Mouse (Mus musculus): ENCODE data around the gene Mipep.

Mipep gene

DNA sequence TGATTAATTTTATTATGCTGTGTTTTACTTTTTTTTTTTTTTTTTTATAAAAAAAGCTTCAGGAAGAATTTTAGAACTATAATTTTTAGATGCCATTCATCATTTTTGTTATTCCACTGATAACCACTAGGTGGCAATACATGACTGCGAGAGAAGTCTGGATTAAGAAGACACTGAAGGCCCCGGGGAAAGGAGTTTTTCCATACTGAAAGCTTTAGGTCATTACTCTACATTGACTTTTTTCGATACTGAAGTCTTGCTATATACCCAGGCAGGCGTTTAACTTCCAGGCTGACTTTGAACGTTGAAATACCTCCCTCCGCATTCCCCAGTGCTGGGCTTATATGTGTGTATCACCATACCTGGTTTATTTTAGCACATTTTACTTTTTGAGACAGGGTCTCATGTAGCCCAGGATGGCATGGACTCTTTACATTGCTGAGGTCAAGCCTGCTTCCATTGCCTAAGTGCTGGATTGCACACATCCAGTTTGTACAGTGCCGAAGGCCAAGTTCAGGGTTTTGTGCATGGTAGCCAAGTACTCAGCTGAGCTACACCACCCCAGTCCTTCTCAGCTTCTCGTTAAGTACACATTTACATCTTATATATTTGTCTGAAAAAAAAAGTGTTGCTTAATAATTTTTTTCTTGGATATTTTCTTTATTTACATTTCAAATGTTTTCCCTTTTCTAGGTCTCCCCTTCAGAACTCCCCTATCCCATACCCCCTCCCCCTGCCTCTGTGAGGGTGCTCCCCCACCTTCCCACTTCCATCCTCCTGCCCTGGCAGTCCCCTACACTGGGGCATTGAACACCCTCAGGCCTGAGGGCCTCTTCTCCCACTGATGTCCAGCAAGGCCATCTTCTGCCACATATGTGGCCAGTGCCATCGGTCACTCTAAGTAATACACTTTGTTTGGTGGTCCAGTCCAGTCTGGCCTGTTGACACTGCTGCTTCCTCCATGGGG lies 15.7 kb downstream of the Mipep start:
- DNase-seq (ENCODE audit: extremely low spot score, low read depth, low spot score): peak; percentile 42

DNA sequence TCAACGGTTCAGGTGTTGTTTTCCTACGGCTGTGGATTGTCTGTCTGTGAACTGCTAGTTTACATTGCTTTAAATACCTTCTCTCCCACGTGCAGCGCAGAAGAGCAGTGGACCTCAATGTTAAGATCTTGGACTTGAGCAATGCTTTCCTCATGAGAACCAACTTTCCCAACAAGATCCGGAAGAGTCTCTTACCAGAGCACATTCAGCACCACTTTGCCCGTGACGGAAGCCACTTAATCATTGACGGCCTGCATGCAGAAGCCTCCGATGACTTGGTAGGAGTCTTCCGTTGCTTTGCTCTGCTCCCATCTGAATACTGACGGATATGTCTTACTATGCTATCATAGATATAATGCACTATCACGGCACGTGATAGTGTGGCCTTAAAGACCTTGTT lies 17.7 kb downstream of the Mipep start:
- DNase-seq (ENCODE audit: extremely low spot score, low read depth, low spot score): no peak

DNA sequence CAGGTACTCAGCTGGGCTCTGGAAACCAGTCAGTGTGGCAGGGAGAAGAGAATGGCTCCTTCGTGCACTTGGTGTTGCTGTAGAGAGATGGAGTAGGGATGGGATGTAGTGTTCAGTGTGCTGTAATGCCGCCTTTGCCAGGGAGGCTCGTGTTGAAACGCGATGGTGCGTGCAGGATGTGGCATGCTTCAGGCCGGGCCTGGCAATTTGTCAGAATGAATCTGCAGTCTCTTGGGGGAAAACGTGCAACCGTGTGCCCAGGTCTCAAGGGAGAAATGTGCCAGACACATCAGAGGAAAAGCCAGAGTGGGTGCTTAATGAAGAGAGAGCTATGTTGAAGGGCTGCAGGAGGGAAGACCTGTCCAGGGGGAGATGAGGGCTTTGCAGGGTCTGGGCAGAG lies 20.6 kb downstream of the Mipep start:
- no peak for DNase-seq (ENCODE audit: extremely low spot score, low read depth, low spot score)

DNA sequence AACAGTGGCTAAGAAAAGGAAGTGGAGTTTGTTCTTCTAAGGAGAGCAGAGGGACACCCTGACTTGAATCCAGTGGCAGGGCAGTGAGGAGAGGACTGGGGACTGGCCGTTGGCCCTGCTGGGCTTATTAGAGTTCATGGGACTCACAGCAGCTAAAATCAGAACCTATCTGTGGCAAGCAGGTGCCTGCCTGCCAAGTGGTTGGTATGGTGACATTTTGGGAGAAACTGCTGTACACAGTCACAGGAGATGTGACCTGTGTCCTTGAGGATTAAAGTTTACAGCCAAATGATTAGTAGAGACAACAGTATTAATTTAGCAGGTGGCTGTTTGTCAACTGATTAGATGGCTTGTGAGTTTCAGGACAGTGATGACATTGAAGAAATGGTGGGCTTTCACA lies 21.5 kb downstream of the Mipep start:
- no peak for DNase-seq (ENCODE audit: extremely low spot score, low read depth, low spot score)

DNA sequence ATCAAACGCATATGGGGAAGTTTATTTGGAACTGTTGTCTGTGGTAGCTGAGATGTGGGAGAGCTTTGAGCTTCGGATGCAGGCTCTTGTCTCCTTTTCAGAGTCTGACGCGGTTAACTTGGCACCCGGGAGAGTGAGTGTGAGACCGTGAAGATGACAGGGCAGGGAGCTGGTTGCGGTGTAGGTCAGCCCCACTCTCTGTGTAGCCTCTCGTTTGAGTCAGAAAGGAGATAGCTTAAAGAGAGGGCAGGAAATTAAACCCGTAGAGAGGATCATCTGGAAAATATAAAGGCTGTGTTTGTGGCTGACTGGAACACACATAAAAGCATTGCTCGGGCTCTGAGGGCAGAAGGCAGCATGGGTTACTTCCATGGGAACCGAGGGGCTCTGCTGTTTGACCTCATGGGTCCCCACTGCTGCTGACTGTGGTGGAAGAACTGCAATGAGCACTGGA lies 22.5 kb downstream of the Mipep start:
- DNase-seq (ENCODE audit: extremely low spot score, low read depth, low spot score): no peak

DNA sequence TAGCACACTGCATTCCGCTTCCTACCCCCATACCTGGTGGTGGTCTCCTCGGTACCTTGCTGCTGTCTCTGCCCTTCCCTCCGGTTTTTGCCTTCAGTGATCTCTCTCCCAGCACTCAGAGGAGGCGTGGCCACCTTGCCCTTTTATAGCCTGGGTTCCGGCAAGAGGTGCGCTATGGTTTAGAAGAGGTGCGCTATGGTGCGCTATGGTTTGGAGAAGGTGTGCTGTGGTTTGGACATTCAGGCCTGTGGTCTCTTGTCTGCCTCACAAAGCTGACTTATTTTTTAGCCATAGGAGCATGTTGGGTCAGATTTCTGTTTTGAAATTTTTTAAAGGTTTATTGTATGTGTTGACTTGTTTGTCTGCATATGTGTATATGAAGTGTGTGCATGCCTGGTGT lies 25.5 kb downstream of the Mipep start:
- DNase-seq (ENCODE audit: extremely low spot score, low read depth, low spot score): no peak

DNA sequence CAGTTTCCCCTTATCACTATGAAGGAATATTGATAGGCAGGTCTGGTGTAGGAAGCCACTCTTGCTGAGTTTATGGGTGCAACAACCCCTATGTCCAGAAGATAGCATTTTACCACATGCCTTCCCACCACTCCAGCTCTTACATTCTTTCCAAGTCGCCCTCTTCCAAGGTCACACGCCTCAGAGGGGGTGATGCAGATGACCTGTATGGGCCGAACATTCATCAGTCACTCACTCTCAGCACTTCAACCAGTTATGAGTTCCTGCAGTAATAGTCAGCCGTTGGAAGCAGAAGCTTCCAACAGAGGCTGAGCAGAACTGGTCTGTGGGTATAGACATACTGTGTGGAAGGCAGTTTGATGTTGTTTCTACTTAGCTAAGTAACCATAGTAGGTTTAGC lies 27.2 kb downstream of the Mipep start:
- DNase-seq (ENCODE audit: extremely low spot score, low read depth, low spot score): no peak

DNA sequence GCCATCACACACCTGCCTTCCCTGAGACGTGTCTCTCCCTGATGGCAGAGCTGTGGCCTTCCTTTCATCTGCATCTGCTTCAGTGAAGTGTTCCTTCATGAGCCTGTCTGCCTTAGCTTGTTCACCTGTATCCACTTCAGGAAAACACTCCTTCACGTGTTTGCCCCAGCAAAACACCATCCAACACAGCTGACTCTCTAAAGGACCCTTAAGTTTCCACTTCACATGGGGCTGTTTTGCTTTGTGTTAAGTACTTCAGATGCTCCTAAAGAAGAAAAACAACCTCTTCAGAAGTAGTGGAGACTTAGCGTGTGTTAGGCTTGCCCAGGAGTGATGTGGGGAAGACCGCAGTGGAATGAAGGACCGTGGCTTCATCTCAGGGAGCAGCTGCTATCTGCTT lies 30.7 kb downstream of the Mipep start:
- no peak for DNase-seq (ENCODE audit: extremely low spot score, low read depth, low spot score)

DNA sequence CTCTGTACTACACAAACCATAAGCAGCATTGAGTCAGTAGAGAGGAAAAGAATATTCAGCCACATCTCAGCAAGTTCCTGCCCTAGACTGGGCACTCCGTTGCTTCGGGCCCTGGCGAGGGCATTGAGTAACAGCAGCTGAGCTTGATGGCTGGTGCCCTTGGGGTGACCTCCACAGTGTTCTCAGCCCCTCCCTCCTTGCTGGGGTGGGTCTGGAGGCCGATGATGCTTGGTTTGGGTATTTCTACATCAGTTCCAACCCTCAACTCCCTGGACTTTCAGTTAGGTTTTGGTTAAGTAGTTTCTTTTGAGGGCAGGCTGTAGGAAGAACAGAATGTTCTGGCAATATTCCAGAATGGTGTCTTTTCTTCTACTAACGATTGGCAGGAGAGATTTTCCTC lies 33.7 kb downstream of the Mipep start:
- DNase-seq (ENCODE audit: extremely low spot score, low read depth, low spot score): no peak

DNA sequence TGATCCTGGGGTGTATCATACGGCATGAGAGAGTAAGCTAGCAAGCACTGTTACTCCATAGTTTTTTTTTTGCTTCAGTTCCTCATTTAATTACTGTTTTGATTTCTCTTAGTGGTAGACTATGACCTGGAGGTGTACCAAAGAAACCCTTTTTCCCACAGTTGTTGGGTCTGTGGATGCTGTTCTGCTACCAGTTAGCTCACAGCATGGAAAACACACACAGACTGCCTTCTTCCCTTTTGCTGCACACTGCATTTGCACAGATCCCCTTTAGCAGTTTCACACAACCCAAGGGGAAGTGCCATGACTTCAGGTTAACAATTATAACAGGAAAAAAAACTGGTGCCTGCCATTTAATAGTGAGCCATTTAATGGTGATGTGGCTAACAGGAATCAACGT lies 45.7 kb downstream of the Mipep start:
- DNase-seq (ENCODE audit: extremely low spot score, low read depth, low spot score): no peak

DNA sequence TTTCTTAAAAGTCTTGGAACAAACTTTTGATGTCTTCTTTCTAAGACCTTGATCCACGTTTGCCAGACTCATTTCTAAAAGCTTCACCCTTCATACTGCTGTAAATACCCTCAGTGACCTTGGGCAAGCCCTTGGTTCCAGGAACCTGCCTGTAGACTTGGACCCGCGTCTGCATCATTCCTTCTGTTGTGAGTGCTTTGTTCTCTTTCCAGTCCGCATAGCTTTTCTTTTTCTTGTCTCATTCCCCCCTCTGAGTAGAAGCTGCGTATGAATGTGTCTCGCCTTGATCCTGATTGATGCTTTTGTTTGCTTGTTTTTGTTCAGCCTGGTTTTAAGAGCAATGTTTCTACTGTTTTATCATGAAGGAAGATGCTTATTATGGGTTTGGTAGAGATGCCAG lies 52.3 kb downstream of the Mipep start:
- no peak for DNase-seq (ENCODE audit: extremely low spot score, low read depth, low spot score)

DNA sequence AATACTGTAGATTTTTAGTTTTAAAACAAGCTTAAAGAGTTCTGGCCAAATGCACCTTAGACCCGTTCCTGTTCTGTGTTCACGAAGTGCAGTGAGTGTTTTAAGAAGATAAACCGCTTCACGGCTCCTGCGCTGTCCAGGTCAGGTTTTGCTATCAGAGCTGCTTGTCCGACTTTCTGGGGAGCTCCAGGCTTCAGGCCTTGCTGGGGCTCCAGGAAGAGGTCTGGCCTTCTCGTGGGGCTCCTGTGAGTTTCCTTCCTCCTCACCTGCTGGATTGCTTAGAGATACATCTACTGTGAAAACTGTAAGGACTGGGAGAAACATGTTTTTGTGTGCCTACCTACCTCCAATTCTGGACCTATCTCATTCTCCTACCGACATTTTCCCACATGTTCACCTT lies 55.3 kb downstream of the Mipep start:
- no peak for DNase-seq (ENCODE audit: extremely low spot score, low read depth, low spot score)

DNA sequence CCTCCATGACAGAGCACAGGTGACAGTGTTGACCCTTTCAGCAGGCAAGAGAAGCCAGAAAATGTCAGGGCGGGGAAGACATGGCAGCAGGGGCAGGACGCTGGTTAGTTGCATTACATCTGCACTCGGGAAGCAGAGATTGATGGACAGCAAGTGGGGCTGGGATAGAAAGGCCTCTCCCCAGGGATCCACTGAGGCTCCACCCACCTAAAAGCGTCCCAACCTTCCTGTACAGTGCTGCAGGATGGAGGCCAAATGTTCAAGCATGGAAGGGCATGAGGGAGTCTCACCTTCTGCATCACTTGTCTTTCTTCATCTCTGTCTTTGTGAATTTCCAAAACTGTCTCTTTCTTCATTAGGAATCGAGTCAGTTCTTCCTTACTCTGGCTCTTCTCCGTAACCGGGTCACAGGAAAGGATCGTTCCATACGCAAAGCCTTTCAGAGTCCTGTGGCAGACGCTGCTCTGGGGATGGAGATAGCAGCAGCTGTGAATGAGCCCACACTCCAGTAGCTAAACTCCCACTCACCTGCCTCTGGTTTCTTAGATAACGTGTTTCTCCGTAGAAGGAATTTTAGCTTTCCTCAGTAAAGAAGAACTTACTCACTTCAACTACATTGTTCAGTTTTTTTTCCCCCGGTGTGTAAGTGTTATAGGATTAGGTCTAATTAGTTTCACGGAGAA lies 57.7 kb downstream of the Mipep start:
- DNase-seq (ENCODE audit: extremely low spot score, low read depth, low spot score): no peak

DNA sequence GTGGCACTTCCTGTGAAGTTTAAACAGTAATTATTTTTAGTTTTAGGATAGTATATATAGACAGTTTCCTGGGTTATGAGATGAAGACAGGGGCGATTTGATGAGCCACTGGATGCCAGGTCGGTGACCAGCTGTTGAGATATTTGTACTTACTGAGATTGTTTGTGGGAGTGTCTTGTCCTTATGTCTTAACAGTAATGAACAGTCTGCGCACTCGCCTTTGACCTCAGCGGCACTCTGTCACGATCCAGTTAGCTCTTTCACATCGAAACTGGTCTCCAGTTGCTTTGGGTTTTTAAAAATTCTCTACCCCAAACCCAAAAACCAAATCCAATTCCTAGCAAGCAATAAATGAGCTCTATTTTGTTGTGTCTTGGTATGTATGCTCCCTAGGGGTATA lies 59.2 kb downstream of the Mipep start:
- DNase-seq (ENCODE audit: extremely low spot score, low read depth, low spot score): no peak

DNA sequence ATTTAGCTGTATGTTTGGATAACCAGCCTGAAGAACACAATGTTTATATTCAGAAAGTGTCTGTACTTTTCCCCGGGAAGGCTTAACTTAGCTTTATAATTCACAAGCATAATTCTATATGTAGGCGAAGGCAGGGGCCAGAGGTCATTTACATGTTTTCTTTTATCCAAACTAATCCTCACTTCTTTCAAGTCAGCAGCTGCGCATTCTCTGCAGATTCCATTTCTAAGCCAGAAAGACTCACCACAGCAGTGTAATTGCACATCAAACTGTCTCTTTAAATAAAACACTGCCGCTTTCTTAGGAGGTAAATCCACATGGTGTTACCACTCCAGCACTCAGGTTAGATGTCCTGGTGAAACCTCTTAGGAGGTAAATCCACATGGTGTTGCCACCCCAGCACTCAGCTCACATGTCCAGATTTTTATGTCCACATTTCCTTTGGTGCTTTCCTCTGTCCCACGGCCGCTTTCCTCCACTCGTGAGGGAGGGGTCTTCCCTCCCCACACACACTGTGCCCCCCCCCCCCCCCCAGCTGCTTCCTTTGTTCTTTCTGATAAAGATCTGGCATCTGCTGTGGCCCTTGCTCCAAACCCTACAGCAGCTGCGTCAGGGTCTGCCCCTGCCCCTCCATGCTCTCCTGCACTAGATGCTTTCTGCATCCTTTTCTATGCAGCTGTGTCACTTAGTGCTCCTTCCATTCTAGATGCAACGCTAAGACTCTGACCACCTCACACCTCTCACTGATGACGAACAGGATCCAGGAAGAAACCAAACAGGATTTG lies 61.1 kb downstream of the Mipep start:
- no peak for DNase-seq (ENCODE audit: extremely low spot score, low read depth, low spot score)

DNA sequence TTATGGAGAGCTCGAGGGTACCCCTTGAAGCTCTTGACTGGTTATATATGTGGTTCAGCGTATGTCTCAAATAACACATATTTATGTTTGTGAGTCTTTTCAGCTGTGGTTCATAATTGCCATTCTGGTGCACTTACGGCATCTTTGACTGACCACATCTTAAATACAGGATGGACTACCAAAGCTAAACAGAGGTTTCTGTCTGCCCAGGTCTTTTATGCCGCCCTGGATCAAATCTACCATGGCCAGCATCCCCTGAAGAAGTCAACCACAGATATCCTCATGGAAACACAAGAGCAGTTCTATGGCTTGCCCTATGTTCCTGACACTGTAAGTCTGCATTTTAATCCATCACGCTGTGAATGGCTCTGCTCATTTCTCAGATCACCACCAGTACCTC lies 61.8 kb downstream of the Mipep start:
- DNase-seq (ENCODE audit: extremely low spot score, low read depth, low spot score): no peak

DNA sequence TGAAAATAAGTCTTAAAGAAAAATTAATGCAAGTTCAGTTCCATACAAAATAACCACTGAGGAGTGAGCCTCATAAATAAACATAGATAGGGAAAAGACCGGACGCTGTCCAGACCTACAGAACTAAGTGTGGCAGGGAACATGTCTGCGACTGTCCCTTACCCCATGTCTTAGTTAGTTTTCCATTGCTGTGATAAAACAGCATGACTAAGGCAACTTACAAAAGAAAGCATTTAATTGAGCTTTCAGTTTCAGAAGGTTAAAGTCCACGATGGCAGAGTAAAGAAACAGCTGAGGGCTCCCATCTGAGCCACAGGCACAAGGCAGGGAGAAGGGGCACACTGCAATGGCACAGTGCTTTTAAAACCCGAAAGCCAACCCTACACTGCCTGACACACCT lies 63.8 kb downstream of the Mipep start:
- no peak for DNase-seq (ENCODE audit: extremely low spot score, low read depth, low spot score)

DNA sequence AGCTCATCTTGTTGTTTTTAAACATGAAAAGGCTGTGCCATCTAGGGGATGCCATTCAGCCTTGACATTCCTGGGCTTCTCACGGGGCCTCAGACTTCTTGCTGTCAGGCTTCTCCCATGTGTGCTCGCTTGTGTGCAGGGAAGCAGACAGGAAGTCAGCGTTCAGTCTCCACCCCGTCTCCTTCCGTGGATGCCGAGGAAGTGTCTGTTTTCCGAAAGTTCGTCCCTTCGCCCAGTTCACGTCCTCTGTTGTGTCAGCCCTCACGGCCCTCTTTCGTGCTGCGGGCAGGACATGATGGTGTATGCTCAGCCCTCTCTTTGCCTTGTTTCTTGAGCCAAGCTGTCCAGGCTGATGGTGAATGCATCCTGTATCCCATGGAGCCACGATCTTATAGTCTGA lies 65.7 kb downstream of the Mipep start:
- no peak for DNase-seq (ENCODE audit: extremely low spot score, low read depth, low spot score)

DNA sequence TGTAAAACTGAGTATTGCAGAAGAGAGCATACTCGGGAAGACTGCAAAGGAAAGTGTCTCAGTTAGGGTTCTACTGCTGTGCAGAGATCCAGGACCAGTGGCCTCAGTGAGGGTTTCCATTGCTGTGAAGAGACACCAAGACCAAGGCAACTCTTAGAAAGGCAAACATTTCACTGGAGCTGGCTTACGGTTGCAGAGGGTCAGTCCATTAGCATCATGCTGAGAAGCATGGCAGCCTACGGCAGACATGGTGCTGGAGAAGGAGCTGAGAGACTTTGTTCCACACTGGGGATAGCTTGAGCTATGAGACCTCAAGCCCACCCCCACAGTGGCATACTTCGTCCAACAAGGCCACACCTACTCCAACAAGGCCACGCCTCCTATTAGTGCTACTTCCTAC lies 67.3 kb downstream of the Mipep start:
- no peak for DNase-seq (ENCODE audit: extremely low spot score, low read depth, low spot score)

DNA sequence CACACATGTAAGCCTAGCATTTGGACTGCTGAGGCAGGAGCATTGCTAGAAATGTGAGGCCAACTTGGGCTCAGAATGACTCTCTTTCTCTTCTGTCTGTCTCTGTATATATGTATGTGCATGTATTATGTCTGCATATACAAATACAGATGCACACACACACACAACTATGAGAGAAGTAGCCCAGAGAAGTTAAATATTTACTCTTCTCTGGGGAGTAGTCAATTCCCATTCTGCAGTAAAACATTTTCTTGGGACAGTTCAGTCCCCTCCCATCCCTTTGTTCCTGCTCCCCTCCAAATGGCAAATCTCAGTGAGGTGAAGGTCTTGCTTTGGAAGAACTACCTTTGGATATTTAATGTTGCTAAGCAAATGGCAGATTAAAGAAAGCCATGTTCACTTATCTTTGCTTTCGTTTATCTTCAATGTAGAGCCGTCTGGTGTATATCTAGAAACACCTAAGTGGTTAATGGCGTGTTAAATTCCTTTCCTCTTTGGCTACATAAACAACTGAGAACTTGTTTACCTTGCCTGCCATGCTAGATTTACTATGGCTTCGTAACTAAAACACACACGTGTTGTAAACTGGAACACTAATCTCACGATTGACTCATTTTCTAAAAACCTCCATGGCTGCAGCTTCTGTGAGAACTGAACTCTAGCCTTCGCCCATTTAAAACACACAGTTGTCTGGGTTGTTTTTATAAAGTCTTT lies 72.0 kb downstream of the Mipep start:
- DNase-seq (ENCODE audit: extremely low spot score, low read depth, low spot score): no peak

DNA sequence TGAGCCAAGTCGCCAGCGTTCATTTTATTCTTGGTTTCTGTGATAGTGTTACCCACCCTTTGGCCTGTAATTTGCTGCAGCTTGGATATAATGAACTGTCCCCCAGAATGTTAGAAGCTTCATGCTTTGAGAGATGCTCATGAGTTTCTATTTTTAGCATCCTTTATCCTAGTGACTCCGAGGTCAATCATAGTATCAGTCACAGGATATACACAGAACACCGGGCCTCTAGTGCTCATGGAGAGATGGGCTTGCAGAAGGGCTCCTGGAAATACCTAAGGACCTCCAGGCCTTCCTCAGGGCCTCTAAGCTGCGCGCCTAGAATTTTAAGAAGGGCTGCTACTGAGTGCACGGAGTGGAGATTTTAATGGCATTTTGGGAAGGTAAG lies 72.5 kb downstream of the Mipep start:
- DNase-seq (ENCODE audit: extremely low spot score, low read depth, low spot score): no peak

Measured in hindlimb bud, embryonic 11.5 days (tissue).